Mouse (Mus musculus) heart, postnatal 25 days (tissue): ENCODE measurements around the gene Tsks. TPM values are rescaled to one million over a fixed set of nuclear protein-coding genes. Genes with fewer than 3 reads are reported as not detected.

Experiments
- DNase-seq: peaks from one replicate; pipeline ENCODE4 v3.0.0; 2022; ENCODE audit warnings: low spot score
- intact Hi-C: fragments of 180-260 bp; cut with DNase I; formaldehyde crosslinking; loops from one replicate; pipeline ENCODE4 v1.15.1; 2025
- total RNA-seq, 2 experiments: library from RNA; stranded (reverse); gene quantifications; 2 replicates each; pipeline ENCODE4 v1.2.3; 2021

Gene Tsks
- total RNA-seq, 2 experiments from 2014 or later: not detected

DNA sequence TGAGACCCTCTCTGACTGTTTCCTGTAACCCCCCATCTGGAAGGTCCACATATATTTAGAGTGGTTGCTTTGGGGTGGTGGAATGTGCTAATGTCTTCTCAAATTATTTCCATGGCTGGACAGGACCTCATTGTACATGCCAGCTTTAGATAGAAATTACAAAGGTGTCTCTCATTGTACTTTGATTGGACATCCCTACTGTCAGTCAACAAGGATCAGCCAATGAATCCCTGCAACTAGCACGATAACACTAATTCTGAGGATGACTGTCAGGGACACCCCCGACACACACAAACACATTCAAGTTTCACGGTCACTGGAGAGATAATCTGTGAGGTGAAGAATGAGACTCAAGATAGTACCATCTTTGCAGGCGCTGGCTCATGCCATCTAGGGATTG lies 4.3 kb upstream of the Tsks start:
- intact Hi-C loops: no loop called here
- DNase-seq: no peak

DNA sequence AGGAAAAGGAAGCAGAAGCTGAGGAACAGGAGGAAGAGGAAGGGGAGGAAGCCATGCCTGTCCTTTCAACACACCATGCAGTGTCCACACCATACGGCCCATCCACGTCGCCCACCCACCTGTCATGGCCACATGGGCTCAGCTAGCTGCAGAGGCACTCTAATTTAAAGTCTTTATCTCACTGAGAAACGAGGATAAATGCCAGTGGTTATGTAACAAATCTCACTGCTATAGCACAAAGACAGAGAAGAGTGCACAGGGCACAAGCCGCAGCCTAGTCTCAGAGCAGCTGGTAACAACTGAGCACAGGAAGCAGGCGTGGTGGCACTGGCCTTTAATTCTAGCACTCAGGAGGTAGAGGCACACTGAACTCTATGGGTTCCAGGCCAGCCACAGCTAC lies 6.9 kb downstream of the Tsks start:
- intact Hi-C loops: no loop called here
- no peak for DNase-seq

DNA sequence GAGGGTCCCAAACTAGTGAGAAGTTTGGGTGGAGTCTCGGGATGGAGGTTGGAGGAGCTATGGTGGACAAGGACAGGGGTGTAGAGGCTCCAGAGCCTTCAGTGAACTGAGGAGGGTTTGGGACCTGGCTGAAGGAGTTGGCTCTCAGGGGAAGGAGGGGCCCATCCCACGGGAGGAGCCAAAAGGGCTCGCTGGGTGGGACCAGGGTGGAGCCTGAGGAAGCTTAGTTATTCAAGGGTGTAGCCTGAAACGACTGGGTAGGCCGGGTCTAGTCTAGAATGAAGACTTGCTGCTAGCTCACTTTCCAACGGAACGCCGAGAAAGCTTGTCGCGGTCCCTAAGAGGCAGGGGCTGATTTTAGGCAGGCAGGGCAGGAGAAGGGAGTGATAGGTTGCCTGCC lies 9.0 kb downstream of the Tsks start:
- DNase-seq: peak; percentile 72
- intact Hi-C loops: loop anchor here (1.0 kb wide), 1 partner anchor 20 kb away; no protein-coding TSS in a partner anchor

DNA sequence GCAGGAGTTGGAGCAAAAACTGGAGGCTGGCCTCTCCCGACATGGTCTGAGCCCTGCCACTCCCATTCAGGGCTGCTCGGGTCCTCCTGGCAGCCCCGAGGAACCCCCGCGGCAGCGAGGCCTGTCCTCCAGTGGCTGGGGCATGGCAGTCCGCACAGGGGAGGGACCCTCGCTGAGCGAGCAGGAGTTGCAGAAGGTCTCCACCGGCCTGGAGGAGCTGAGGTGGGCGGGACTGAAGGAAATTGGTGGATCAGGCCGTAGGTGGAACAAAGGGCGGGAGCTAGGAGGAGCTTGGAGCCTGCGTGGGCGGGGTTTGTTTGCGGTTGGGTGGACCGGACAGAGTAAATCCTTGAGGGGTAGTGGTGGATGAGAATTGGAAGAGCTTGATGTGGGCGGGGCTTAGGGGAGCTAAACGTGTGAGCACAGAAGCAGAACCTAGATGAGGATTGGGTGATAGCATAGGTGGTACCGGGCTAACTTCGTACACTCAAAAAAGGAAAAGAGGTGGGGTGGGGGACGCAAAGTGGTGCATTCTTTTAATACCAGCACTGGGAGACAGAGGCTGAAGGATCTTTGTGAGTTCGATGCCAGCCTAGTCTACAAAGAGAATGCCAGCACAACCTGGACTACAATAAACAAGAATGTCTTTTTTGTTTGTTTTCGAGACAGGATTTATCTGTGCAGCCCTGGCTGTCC lies 9.8 kb downstream of the Tsks start:
- intact Hi-C loops: no loop called here
- peak; percentile 90 for DNase-seq

DNA sequence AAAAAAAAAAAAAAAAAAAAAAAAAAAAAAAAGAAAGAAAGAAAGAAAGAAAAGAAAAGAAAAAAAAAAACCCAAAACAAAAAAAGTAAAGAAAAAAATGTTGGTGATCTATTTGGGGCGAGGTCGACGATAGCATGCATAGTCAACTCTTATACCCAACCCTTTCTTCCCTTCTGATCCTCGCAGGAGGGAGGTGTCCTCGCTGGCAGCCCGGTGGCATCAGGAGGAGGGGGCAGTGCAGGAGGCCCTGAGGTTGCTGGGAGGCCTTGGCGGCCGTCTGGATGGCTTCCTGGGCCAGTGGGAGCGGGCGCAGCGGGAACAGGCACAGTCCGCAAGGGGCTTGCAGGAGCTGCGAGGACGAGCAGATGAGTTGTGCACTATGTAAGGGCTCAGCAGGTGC lies 10.6 kb downstream of the Tsks start:
- no peak for DNase-seq
- intact Hi-C loops: no loop called here

DNA sequence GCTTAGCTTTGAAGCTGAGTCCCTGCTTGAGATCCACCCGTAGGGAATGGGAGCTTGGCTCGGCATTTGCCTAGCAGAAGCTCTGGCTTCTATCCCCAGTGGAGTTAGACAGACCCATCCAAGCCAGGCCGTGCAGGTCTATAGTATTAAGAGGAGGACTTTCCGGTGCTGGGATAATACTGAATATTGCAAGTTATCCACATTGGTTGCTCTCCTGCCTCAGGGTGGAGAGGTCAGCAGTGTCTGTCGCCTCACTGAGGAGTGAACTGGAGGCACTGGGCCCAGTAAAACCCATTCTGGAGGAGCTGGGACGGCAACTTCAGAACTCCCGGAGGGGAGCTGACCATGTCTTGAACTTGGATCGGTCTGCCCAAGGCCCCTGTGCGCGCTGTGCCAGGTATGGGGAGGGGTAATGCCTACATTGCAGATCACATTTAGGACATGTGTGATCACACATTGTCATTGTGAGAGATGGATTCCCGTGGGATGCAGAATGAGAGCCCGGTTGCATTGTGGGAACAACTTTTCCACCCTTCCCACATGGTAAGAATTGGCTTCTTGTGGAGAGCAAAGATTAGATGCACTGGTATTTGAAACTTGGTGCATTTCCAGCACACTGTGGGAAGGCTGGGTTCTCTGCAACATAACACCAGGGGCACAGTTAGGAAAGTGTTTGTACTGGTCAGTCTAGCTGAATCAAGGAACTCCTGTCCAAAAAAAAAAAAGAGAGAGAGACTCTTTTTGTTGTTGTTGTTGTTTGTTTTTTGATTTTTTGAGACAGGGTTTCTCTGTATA lies 11.3 kb downstream of the Tsks start:
- intact Hi-C loops: no loop called here
- DNase-seq: no peak

DNA sequence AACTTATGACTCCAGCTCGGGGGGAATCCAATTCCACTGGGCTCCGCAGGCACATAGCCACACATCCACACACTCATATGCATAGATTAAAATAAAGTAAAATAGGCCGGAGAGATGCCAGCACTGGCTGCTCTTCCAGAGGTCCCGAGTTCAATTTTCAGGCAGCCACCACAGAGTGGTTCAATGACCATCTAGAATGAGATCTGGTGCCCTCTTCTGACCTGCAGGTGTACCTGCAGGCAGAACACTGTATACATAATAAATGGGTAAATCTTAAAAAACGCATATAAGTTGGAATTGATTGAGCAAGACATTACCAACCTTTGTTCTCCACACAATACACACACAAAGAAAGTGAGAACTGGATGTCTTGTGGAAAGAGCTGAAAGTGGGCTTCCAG lies 12.6 kb downstream of the Tsks start:
- DNase-seq: no peak
- intact Hi-C loops: loop anchor here (5.0 kb wide), 1 partner anchor 233 kb away; no protein-coding TSS in a partner anchor

DNA sequence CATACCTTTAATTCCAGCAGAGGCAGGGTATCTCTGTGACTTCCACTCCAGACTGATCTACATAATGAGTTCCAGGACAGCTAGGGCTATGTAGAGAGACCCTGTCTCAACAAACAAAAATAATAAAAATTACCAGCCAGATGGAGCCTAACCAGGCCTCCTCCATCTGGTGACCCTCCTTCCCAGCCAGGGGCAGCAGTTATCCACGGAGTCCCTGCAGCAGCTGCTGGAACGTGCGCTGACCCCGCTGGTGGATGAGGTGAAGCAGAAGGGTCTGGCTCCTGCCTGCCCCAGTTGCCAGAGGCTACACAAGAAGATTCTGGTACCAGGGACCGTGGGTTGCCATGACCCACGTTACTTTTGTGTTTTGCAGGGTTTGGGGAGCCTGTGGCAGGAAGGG lies 13.3 kb downstream of the Tsks start:
- intact Hi-C loops: loop anchor here (5.0 kb wide), 1 partner anchor 234 kb away; no protein-coding TSS in a partner anchor
- DNase-seq: no peak

DNA sequence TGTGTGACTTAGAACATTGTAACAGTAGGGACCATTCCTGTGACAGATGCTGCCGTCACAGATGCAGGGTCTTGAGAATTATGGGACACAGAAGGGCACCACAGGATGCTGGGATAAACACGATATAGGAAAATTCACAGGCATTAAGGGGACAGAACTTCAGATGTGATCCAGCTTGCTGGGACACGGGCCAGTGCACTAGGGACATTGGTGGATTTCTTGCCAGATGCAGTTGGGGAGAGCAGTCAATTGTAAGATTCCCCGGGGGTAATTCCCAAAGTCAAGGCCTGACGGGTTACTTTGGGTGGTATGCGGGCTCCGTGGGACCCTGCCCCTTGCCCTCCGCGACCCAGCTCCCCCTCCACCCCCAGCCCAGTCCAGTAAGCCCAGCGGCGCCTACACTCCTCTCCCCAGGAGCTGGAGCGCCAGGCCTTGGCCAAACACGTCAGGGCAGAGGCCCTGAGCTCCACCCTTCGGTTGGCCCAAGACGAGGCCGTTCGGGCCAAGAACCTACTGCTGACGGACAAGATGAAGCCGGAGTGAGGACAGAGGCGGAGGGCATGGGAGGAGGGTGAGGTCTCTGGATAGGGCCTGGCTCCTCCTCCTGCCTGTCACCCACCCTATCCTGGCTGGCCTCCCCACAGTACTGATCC lies 14.3 kb downstream of the Tsks start:
- intact Hi-C loops: loop anchor here (1.0 to 5.0 kb wide), 2 partner anchors 32 to 235 kb away; no protein-coding TSS in a partner anchor
- peak; percentile 76 for DNase-seq

DNA sequence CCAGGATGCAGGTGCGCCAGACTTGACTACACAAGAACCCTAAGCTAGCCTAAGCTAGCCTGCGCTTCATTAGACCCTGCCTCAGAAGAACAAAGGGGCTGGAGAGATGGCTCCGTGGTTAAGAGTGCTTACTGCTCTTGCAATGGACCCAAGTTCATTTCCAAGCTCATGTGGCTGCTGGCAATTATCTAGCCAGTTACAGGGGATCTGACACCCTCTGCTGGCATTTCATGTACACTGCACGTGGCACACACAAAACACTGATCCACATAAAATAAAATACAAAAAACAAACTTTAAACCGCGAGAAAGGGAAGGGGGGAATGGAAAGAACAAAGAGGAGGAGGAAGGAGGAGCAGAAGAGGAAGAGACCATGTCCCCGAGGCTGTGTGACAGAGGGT lies 15.2 kb downstream of the Tsks start:
- intact Hi-C loops: loop anchor here (2.0 to 5.0 kb wide), 2 partner anchors 61 to 236 kb away; partner anchors contain the start of gene Fuz
- no peak for DNase-seq

DNA sequence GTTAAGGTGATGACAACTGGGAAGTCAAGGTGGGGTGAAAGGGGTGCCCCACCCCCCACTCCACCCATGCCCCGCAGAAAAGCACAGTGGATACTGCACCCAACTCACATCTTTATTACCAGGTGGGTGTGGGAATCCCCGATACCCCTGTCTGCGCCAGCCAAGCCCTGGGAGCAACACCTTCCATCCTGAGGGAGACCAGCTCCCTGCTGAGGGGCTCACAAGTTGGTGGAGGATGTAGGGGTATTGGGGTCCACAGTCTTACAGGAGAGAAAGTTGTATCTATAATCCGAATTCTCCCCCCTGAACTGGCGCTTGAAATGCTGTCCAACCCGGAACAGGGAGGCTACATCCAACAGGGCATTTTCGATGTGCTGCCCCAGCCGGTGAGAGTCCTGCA lies 16.3 kb downstream of the Tsks start:
- intact Hi-C loops: loop anchor here (2.0 to 5.0 kb wide), 2 partner anchors 62 to 237 kb away; partner anchors contain the start of gene Fuz
- DNase-seq: no peak

DNA sequence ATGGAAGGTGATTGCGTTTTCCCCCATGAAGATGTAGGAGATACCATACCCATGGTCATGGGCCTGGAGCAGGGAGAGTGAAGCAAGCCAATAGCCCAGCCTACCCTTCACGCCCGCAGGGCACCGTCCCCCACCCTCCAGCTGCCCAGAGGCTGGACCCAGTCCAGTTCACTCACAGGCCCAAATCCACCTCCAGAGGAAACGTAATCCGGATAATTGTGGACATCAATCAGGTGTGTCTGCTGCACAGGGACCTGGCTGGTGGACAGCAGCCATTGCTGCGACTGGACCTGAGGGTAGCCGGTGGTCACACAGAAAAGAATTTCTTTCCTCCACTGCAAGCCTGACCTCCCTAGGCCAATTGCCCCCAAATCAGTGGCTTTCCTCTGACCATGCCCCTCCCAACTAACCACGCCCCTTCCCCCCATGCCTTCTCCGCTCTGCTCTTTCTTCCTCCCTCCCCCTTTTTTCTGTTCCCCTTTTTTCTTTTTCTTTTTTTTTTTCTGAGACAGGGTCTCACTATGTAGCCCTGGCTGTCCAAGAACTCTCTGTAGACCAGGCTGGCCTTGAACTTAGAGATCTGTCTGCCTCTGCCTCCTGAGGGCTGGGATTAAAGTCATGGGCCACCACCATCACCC lies 17.0 kb downstream of the Tsks start:
- DNase-seq: no peak
- intact Hi-C loops: loop anchor here (2.0 to 5.0 kb wide), 2 partner anchors 63 to 238 kb away; partner anchors contain the start of gene Fuz

DNA sequence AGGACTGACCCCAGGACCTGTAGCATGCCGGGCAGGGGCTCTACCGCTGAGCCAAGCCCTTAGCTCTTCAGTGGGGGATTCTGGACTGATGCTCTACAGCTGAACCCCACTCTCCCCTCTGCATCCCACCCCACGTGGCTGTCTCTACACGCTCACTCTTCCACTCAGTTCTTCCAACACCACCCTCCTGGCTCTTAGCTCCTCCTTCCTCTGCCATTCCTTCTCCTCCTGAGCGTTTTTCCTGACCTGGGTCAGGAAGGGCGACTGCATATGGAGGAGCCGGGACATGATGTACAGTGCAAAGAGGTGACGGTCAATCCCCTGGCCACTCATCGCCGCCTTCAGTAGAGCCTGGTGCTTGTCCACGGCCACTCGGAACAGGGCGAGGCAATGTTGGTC lies 17.5 kb downstream of the Tsks start:
- DNase-seq: no peak
- intact Hi-C loops: no loop called here

DNA sequence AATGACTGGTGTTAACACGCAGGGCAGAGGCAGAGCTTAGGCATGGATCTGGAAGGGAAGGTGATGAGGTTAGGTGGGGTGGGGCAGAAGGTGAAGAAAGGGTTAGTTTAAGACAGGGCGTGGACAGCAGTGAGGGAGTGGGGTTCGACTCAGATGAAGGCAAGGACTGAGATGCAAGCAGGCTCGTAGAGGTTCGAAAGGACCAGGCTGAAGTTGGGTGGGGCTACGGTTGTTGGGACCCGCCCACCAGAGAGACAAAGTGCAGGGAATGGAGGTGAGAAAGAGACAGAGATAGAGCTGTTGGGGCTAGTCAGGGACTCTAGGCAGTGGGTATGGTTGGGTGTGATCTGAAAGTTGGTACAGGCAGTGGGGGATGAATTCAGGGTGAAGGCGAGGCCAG lies 19.3 kb downstream of the Tsks start:
- no peak for DNase-seq
- intact Hi-C loops: no loop called here

DNA sequence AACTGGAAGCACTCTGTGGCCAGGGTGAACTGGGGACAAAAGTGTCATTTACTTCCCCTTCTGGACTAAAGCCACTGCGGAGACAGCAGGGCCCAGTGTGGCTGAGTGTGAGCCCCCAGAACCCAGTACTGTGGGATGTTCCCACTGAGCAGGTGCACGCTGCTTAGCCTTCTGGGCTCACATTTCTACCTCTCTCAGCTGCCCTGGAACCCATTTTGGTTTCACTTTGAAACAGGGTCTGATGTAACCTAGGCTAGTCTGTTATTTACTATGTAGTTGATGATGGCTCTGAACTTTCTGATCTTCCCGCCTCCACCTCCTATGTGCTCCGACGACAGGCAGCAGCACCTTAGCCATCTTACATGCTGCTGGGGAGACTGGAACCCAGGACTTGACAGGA lies 19.8 kb downstream of the Tsks start:
- intact Hi-C loops: no loop called here
- no peak for DNase-seq

DNA sequence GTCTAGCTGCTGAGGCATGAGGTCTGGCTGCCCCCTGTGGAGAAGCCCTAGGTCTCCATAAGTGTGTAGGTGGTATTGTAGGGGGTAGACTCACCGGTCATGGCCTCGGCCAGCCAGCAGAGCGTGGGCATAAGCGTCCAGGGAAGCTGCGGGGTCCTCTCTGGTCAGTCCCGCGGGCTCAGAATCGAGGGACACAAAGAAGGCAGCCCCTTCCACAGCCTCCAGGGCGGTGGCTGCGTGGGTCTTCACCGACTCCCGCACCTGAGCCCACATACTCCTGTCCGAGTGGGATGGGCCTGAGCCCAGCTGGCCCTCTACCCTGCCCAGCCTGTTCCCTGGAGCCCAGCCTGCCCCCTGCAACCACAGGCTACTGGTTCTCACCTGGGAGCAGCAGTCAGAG lies 22.0 kb downstream of the Tsks start:
- DNase-seq: no peak
- intact Hi-C loops: no loop called here

DNA sequence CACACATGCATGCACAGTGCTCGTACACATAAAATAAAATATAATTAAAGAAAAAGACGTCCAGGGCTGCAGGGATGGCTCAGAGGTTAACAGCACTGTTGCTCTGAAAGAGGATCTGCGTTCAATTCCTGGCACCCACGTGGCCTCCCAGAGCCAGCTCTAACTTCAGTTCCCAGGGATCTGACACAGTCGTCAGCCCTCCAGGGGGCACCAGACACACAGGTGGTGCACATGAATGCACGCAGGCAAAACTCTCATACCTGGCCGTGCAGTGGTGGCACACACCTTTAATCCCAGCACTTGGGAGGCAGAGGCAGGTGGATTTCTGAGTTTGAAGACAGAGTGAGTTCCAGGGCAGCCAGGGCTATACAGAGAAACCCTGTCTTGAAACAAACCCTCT lies 23.0 kb downstream of the Tsks start:
- intact Hi-C loops: no loop called here

DNA sequence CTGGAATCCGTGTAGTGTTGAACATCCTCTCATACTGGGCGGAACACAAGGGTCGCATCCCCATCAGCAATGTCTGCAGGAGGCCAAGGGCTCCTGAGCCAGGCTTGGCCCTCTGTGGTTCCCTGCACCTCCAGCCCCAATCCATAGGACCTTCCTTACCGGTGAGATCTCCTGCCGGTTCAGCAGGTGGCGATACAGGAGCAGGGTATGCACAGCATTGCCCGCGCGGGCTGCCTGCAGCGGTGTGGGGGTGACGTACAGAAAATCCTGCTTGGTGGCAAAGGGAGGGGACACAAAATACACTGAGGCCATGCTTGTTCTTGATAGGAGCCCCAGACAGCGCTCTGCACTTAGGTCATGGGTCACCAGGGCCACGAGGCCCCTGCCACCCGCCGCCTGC lies 23.6 kb downstream of the Tsks start:
- DNase-seq: no peak
- intact Hi-C loops: no loop called here

More for the DNA sequence above, 23.0 kb downstream of the Tsks start:
- no peak for DNase-seq

DNA sequence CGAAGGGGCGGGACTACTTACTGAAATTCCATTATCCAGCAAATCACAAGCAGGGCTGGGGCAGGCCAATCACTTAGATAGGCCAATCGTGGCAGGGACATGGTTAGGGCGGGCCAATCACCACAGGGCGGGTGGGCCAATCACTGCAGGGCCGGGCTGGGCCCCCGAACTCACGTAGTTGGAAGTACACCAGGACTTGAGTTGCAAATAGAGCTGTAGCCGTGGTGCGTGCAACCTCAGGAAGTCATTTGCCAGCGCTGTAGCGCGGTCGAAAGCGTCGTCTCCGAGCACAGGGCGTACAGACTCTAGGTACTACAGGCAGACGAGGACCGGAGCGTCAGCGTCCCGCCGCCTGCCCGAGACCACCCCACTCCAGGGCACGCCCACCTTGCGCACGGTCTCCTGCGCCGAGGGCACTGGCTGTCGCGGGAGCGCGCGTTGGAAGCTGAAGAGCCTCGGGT lies 27.3 kb downstream of the Tsks start:
- peak; percentile 80 for DNase-seq
- intact Hi-C loops: no loop called here

DNA sequence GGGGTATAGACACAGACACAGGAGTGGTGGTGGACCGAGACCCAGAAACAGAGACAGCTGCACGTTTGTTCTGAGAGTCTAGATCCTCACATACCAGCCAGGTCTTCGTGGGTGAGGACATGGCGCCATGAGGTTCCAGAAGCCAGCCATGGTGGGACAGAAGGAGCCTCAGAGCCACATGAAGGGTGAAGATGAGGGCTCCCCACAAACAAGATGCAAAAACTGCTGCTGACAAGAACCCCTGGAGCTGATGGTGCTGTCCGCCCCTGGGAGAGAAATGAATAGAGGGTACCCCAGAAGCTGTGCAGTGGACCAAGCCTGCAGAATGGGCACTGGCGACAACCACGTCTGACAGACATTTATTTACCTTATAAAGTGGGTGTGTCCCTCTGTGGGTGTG lies 28.1 kb downstream of the Tsks start:
- no peak for DNase-seq
- intact Hi-C loops: no loop called here
